Mouse (Mus musculus) midbrain, postnatal 0 days (tissue): ENCODE data around the gene Vezf1. TPM values are rescaled to one million over a fixed set of nuclear protein-coding genes. Genes with fewer than 3 reads are reported as not detected.

ENCODE experiments used
- ATAC-seq: fragments of 200-750 bp; cut with Nextera tagmentation; 2 replicates; pipeline ENCODE4 v1.8.0; 2017; ENCODE audit warnings: moderate number of reproducible peaks, mild to moderate bottlenecking, moderate TSS enrichment, moderate library complexity; ENCODE audit not compliant: low FRiP score
- DNase-seq: peaks from one replicate; pipeline ENCODE4 v3.0.0-alpha.2; 2015; ENCODE audit warnings: low spot score
- H3K27ac ChIP-seq: fragments of 300-500 bp; sonication (generic); 2 replicates; pipeline ENCODE4 v1.5.1; 2014; ENCODE audit warnings: low read depth, mild to moderate bottlenecking, low read length, mixed read lengths
- H3K27me3 ChIP-seq: fragments of 300-500 bp; sonication (generic); 2 replicates; pipeline ENCODE4 v1.6.1; 2014; ENCODE audit warnings: low read length, control low read depth, mixed read lengths; ENCODE audit not compliant: insufficient read depth
- H3K36me3 ChIP-seq: fragments of 300-500 bp; sonication (generic); 2 replicates; pipeline ENCODE4 v1.6.1; 2014; ENCODE audit warnings: low read length, control low read depth, mixed read lengths; ENCODE audit not compliant: insufficient read depth
- H3K4me1 ChIP-seq: fragments of 300-500 bp; sonication (generic); 2 replicates; pipeline ENCODE4 v1.6.1; 2014; ENCODE audit warnings: mild to moderate bottlenecking, control low read depth, antibody characterized with exemption, low read length, mixed read lengths; ENCODE audit not compliant: insufficient read depth
- H3K4me2 ChIP-seq: fragments of 300-500 bp; sonication (generic); 2 replicates; pipeline ENCODE4 v1.6.1; 2014; ENCODE audit warnings: low read depth, mild to moderate bottlenecking, low read length, mixed read lengths; ENCODE audit not compliant: poor library complexity, severe bottlenecking
- H3K4me3 ChIP-seq: fragments of 300-500 bp; sonication (generic); 2 replicates; pipeline ENCODE4 v1.5.1; 2014; ENCODE audit warnings: low read depth, mild to moderate bottlenecking, low read length, moderate library complexity
- H3K9ac ChIP-seq: fragments of 300-500 bp; sonication (generic); replicated peaks from 2 replicates; pipeline ENCODE4 v1.6.1; 2014; ENCODE audit warnings: mild to moderate bottlenecking, low read length, moderate library complexity, mixed read lengths; ENCODE audit not compliant: poor library complexity, severe bottlenecking
- H3K9me3 ChIP-seq: fragments of 300-500 bp; sonication (generic); 2 replicates; pipeline ENCODE4 v1.6.1; 2016; ENCODE audit warnings: low read length, control low read depth
- CTCF ChIP-seq: IDR thresholded peaks from 2 replicates; pipeline ENCODE4 v1.5.1; 2016; ENCODE audit warnings: antibody characterized with exemption, mild to moderate bottlenecking
- WGBS: fragments of 180-500 bp; shearing (Covaris S2); extraction: QIAGEN DNeasy Blood & Tissue Kit; methylation state at CpG from one replicate; pipeline ENCODE4 v1.1.7; 2014; 5-methylcytosine and 5-hydroxymethylcytosine counted together
- polyA plus RNA-seq: library from polyadenylated mRNA; unstranded; fragments of >200 nt; fragmentation: Nextera tagmentation; extraction: Ambion mirVana; gene quantifications from 2 replicates; pipeline ENCODE4 v1.2.1, GENCODE M21; 2015
- total RNA-seq: library from RNA; depleted of rRNA; stranded (reverse); fragments of >200 nt; gene quantifications from 2 replicates; pipeline ENCODE4 v1.2.3, GENCODE M21; 2014

Vezf1 gene
- total and polyA plus RNA-seq, 2 experiments from 2014 or later, result 30.9 to 31.4 TPM

DNA sequence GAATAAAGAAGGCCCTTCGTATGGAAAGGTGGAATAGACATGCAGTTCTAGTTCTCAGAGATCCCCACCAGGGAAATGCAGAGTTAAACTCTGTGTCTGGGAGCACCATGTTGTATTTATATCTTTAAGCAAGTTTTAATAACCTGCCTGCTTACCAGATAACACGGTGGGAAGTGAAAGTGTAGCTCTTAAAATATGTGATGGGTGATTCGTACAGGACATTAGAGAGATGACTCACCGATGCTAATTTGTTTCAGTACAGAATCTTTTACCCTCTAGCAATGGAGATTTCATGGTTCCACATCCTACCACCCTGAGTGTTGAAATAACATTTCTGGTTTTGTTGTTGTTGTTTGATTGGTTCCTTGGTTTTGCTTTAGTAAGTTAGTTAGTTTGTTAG is 2.3 kb downstream of the Vezf1 start:
- Histone ChIP-seq H3K4me2 (peak overlapping the region; percentile 96), H3K27me3 (no peaks in the 10 kb centered on the region), H3K27ac (no peak overlapping the region), H3K36me3 (no peaks in the 10 kb centered on the region), H3K4me3 (peak overlapping the region; percentile 60), H3K9me3 (no peaks in the 10 kb centered on the region), H3K4me1 (peaks cover 7% of the 10 kb centered on the region; the same call in 1 of the 2 replicates), H3K9ac (no peak overlapping the region)
- WGBS, result 2% methylated on average over 4 of the region's 4 CpGs
- ATAC-seq, result no peak
- DNase-seq, result no peak
- no peak for TF ChIP-seq CTCF

DNA sequence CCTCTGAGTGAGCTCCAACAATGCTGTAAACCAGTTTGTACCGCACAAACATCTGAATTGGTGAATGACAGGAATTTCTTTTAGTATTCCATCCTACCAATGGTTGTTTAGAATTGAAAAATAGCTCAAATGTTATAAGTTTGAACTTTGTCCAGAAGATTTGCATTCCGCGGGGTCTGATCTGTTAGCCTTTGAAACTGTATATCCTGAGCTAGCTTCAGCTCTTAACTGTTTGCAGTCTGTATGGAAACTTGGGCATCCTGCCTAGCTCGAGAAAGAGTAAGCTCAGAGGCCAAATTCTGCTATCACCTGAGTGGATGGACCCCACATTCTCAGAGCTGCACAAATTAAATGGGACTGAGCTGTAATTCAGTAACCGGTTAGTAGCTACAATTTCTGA is 3.0 kb downstream of the Vezf1 start:
- no peak for TF ChIP-seq CTCF
- peaks cover 7% of the 10 kb centered on the region; the same call in 1 of the 2 replicates for H3K4me1 ChIP-seq
- peak overlapping the region; percentile 96 for H3K4me2 ChIP-seq
- no peaks in the 10 kb centered on the region for H3K36me3 ChIP-seq
- H3K4me3 ChIP-seq, result peak overlapping the region; percentile 60; the same call in 1 of the 2 replicates
- ATAC-seq (no peak), DNase-seq (no peak)
- 32% methylated on average over 5 of the region's 5 CpGs for WGBS
- 0 out of 2 replicates have a peak overlapping the region, but pooled peaks have one; percentile 19 for H3K9ac ChIP-seq
- H3K9me3 ChIP-seq, result no peaks in the 10 kb centered on the region
- no peaks in the 10 kb centered on the region for H3K27me3 ChIP-seq
- H3K27ac ChIP-seq, result no peak overlapping the region

DNA sequence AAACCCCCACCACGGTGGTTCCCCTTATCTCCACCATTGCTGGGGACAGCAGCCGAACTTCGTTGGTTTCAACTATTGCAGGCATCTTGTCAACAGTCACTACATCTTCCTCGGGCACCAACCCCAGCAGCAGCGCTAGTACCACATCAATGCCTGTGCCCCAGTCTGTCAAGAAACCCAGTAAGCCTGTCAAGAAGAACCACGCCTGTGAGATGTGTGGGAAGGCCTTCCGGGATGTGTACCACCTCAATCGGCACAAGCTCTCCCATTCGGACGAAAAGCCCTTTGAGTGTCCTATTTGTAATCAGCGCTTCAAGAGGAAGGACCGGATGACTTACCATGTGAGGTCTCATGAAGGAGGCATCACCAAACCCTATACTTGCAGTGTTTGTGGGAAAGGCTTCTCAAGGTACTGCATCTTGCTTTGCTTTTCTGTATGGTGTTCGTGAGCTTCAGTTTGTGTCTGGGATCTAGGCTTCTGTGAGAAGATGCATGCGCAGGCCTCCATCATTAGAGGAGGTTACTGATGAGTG is 5.3 kb downstream of the Vezf1 start:
- no peak overlapping the region for H3K9ac ChIP-seq
- H3K27me3 ChIP-seq, result no peaks in the 10 kb centered on the region
- peaks cover 11% of the 10 kb centered on the region for H3K36me3 ChIP-seq
- H3K27ac ChIP-seq, result no peak overlapping the region
- TF ChIP-seq CTCF, result no peak
- DNase-seq, result no peak
- ATAC-seq, result no peak
- peaks cover 7% of the 10 kb centered on the region; the same call in 1 of the 2 replicates for H3K4me1 ChIP-seq
- H3K4me3 ChIP-seq, result no peak overlapping the region
- WGBS, result 85% methylated on average over 14 of the region's 14 CpGs
- no peaks in the 10 kb centered on the region for H3K9me3 ChIP-seq
- H3K4me2 ChIP-seq, result no peak overlapping the region

DNA sequence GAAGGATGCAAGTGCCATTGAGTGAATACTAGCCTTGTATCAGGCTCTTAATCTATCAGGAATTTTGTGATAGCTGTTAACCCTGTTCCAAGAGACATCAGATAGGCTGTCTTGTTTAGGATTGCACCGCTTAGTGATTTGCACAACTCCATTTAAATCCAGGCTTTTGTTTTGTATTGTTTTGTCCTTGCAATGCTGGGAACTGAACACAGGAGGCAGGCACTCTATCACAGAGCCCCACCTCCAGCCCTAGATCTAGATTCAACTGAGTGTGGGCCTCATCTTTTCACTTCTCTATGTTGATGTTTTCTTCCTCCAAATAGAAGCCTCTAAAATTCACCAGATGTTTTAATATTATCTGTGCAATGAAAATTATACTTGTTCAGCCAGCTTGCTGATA is 7.6 kb downstream of the Vezf1 start:
- H3K4me2 ChIP-seq, result no peak overlapping the region
- H3K4me3 ChIP-seq, result no peak overlapping the region
- H3K4me1 ChIP-seq, result no peaks in the 10 kb centered on the region; the same call in 1 of the 2 replicates
- no peak overlapping the region for H3K27ac ChIP-seq
- ATAC-seq, result no peak
- H3K36me3 ChIP-seq, result peaks cover 29% of the 10 kb centered on the region
- no peak overlapping the region for H3K9ac ChIP-seq
- no peaks in the 10 kb centered on the region for H3K9me3 ChIP-seq
- peak; percentile 24 for DNase-seq
- H3K27me3 ChIP-seq, result no peaks in the 10 kb centered on the region
- TF ChIP-seq CTCF, result peak; percentile 44
- 24% methylated on average over 1 of the region's 1 CpGs for WGBS

DNA sequence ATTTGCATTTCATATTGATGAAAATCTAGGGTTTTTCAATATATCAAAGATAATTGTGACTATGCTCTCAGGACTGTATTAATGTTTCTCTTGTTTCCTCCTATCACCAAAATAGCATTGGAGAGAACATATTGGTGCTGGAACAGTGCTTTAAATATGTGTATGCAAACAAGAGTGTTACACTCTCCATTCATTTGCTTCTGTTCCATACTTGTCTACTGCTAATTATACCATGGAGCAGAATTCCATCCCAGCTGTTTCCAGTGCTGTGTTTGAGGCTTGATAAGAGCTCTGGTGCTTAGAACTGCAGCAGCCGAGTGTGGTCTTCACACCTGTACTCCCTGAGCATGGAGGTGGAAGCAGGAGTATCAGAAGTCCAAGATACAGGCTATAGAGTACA is 8.3 kb downstream of the Vezf1 start:
- Histone ChIP-seq H3K9me3 (no peaks in the 10 kb centered on the region), H3K4me1 (no peaks in the 10 kb centered on the region; the same call in 1 of the 2 replicates), H3K27me3 (no peaks in the 10 kb centered on the region), H3K4me3 (no peak overlapping the region), H3K4me2 (no peak overlapping the region), H3K9ac (no peak overlapping the region), H3K36me3 (peaks cover 35% of the 10 kb centered on the region), H3K27ac (no peak overlapping the region)
- ATAC-seq (no peak), DNase-seq (no peak)
- no peak for TF ChIP-seq CTCF
- 74% methylated on average over 1 of the region's 1 CpGs for WGBS

DNA sequence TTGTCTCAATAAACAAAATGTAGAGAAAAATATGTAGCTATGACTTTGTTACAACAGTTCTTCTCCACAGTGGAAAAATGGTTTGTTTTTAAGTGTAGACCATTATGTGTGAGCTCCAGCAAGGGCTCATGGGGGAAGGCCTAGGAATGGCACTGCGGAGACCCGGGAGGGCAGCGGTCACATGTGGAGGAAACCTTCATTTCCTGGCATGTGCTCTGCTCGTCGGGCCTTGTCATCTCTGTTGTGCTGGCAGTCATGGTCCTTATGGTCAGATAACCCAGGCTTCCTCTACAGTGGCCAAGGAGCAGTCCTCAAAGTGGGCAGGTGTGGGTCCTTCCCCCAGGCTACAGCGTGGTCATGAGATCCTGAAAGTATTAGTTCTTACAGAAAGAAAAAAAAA is 15.6 kb downstream of the Vezf1 start:
- H3K9me3 ChIP-seq, result no peaks in the 10 kb centered on the region
- no peak overlapping the region for H3K4me2 ChIP-seq
- peaks cover 43% of the 10 kb centered on the region for H3K36me3 ChIP-seq
- H3K4me3 ChIP-seq, result no peak overlapping the region
- DNase-seq (no peak), ATAC-seq (no peak)
- WGBS, result 76% methylated on average over 6 of the region's 6 CpGs
- no peaks in the 10 kb centered on the region for H3K4me1 ChIP-seq
- no peak for TF ChIP-seq CTCF
- no peak overlapping the region for H3K27ac ChIP-seq
- H3K27me3 ChIP-seq, result no peaks in the 10 kb centered on the region
- no peak overlapping the region for H3K9ac ChIP-seq
